Mouse (Mus musculus) embryo, embryonic 9.5 days (tissue): ENCODE measurements at regions not wholly inside any gene's neighbourhood (a gene's known extent, or its start where the extent isn't known, plus 50 kb on each side); places are given as distances from the start of the nearest gene placed in this dataset.

Source experiments
- DNase-seq: peaks from one replicate; pipeline ENCODE4 v3.0.0-alpha.2; 2017; ENCODE audit errors: extremely low spot score

- DNase-seq = no peak
Observed at GRCm38 (mm10) chr11:114611690-114612089, 56.6 kb upstream of the Rpl38 start.

GRCm38 (mm10) chr11:114608009-114608408 lies 60.3 kb upstream of the Rpl38 start:
- DNase-seq = no peak

- DNase-seq = no peak
Observed at GRCm38 (mm10) chr11:114603108-114603507, 65.2 kb upstream of the Rpl38 start.

DNA sequence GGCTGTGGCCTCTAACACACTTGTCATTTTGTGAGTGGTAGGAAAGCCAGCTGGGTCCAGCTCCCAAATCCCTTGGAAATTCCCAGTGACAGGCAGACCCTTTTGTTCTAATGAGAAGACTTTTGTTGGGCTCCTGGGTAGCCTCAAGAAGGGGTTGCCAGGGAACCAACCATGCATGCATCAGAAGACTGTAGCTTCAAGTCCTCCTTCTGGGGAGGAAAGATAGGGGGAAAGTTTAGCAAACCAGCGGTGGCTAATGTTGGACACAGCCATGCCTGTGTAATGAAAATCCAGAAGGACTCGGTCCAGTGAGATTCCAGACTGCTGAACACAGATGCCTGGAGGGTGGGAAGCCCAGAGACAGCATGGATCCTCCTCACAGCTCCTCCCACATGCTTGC lies 71.1 kb upstream of the Rpl38 start:
- DNase-seq = peak; percentile 32

- no peak for DNase-seq
Observed at GRCm38 (mm10) chr11:114592961-114593360, 75.4 kb upstream of the Rpl38 start.

DNA sequence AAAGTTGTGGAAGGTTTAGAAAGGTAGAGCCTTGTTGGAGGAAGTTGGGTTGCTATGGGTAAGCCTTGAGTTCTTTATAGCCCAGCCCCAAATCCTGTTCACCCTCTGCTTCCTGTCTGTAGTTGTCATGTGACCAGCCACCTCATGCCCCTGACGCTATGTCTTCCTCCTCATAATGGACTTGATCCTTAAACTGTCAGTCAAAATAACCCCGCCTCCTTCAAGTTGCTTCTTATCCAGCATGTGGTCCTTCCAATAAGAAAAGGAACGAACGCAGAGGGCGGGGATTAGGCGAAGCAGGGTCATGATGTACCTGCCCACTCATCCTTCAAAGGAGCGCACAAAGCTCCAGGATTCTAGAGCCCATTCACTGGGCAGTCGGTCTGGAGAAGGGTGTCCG lies 79.8 kb upstream of the Rpl38 start:
- DNase-seq = no peak

- DNase-seq = no peak
Observed at GRCm38 (mm10) chr11:114587986-114588385, 80.3 kb upstream of the Rpl38 start.

GRCm38 (mm10) chr11:114586400-114586799 lies 81.9 kb upstream of the Rpl38 start:
- no peak for DNase-seq

DNA sequence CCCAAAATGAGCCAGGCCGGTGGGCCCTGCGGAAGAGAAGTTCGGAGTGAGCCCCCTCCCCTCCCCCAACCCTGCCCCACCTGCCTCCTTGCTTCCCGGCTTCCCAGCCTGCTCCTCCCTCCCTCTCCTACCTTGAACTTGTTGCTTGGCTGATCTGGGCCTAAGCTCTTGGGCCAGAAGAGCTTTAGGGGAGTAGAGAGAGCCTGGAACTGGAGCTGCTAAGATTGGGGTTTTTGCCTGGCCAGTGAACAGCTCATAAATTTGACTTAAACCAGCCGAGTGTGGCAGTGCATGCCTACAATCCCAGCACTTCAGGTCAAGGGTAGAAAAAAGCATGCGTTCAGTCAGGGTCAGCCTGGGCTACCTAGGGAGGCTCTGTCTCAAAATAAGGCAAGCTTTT lies 83.5 kb upstream of the Rpl38 start:
- DNase-seq = no peak

GRCm38 (mm10) chr11:114584146-114584545 lies 84.2 kb upstream of the Rpl38 start:
- DNase-seq = no peak

DNA sequence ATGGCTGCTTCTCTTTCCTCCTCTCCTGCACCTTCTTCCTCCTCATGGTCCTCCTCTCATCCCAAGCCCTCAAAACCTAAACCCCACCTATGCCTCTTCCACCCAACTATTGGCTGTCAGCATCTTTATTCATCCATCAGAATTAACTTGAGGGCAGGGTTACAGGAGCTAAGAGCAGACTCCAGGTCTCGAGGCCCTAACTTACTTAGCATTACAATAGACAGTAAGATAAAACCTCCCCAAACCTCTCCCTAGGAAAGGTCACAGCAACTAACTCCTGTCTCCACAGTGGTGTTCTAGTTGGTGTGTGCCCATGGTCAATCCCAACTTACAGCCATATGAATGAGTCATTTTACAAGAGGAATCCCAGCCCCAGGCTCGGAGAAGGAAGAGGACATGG lies 88.3 kb upstream of the Rpl38 start:
- DNase-seq = no peak

DNA sequence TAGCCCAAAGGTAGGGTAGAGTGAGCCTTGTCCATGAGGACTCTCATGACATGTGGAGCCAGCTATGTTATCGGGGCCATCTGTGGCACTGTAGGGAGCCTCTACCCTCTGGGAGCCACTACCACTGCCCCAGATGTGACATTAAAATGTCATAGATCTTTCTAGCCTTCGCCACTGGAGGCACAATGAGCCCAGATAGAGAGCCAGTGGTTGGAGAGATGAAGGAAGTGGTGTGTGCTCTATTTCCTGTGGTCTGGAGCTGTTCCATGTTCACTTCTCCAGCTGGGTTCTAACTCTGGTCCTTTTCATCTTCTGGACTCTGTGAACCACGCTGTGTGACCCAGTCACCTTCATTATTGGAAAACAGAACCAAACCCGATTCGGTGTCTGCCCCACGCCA lies 89.8 kb upstream of the Rpl38 start:
- no peak for DNase-seq

DNA sequence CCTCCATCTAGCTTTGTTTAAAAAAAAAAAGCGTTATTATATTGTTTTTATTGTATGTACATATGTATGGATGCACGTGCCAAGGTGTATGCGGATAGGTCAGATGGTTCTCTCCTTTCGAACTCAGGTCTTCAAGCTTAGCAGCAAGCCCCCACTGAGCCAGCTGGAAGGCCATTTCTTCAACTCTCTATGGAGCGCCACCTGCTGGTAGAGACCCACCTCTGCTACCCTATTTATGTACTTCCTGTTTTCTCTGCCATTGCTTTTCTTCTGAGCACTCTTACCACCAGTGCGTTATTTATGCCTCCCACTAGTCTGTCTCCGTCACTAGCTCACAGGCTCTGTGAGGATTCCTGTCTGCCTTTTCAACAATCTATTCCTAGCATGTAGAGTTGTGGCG lies 91.5 kb upstream of the Rpl38 start:
- no peak for DNase-seq

- no peak for DNase-seq
Observed at GRCm38 (mm10) chr11:114571144-114571869, 97.0 kb upstream of the Rpl38 start.

DNA sequence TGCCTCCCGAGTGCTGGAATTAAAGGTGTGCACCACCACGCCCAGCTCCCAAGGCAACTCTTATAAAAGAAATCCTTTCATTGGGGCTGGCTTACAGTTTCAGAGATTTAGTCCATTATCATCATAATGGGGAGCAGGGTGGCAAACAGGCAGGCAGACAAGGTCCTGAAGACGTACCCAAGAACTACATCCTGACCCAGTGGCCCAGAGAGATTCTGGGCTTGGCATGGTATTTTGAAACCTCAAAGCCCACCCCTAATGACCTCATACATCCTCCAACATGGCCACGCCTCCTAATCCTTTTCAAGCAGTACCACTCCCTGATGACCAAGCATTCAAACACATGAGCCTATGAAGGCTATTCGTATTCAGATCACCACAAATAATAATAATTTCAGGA lies 98.2 kb upstream of the Rpl38 start:
- DNase-seq = no peak

DNA sequence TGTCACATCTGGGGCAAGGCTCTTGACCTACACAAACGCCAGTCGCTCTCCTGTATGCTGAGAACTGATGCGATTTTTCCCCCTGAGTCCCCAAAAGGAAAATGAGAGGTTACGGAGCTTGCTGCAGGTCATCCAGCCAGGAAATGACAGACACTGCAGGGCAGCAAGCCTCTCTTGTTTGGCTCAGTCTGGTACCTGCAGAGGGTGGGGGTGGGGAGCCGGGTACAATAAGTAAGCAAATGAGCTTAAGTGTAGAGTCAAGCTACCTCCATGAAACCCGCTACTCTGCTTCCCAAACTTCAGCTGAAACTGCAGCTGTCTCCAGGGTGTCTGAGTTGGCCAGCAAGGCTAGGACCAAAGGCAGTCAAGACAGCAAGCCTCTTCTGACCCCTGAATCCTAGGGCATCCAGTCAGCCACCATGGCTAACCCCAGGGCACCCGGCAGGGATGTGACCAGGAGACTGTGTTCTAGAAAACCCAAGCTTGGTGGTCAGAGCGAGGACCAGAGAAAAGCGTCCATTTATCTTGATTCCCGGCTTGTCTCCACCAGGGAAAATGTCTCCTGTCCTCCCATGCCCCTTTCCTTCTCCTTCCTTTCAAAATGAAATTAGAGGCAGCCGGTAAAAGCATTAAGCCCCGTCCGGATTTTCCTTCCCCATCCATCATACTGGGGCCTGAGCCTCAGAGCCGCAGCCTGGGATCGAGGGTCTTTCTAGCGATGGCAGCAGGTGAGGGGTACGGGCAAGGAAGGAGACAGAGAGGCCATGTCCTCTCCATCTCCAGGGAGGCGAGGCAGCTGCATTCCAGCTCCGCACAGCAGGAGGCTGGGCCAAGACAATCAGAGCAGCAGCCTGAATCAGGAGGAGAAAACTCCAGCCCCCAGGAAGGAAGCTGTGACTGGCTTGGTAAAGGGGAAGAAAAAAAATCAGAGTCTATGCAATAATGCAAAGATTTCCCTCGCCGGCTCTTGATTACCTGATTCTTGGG lies 100.2 kb upstream of the Rpl38 start:
- peak; percentile 47 for DNase-seq

DNA sequence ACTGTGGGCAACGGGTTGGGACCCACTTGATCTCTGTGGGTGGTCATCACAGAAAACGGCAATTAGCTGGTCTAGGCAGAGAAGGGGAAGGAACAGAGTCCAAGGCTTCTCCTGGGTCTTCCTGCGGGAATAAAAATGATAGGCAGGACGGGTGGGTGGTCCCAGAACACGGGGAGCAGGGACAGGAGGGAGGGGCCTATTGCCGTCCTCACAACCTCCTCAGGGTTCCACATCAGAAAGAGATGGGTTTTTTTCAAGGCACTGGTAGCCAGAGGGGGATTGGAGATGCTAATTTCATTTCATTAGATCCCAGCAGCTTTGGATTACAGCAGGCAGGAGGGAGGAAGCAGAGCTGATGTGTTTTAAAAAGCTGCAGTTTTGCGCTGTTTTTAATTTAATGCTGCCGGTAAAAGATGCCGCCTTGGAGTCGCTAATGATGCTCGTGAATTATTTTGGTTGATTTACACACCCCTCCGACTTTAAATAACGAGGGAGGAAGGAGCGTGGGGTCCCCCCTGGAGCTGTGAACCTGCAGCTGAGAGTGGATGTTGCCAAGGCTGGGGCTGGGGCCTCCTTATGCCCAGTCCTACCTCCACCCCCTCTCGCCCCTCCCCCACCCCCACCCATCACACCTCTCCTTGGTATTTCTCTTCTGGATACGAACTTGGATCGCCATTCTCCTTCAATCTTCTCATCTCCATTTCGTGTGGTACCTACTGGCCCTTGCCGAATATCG lies 101.1 kb upstream of the Rpl38 start:
- DNase-seq = peak; percentile 22

DNA sequence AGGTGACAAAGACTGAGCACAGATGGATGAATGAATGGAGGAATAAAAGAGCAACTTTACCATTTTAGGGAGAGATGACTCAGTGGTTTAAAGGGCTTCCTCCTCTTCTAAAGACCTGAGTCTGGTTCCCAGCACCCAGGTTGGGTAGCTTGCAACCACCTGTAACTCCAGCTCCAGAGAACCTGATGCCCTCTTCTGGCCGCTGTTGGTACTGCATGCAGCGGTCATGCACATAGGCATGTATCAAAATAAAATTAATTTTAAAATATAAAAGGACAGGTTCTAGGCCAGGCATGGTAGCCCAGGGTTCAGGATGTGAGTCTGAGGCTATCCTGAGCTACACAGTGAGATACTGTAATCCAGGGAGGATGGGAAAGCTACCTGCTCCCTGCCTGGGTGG lies 103.4 kb upstream of the Rpl38 start:
- DNase-seq = no peak

DNA sequence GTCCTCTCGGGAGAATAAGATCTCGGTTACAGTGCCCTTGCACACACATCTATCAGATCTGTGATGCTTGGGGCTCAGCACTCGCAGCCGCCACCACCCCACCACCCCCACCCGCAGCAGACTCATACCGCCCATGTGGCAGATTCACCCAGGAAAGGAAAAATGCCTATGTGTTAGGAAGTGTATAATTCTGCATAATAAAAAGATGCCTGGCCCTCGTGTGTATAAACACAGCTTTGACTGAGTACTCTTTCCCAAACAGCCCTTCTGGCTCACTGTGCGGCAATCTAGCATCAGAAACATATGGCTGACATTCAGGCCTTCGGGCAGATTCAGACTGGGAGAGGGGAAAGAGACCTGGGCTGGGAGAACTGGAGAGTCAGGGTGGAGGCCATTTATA lies 105.2 kb upstream of the Rpl38 start:
- no peak for DNase-seq

DNA sequence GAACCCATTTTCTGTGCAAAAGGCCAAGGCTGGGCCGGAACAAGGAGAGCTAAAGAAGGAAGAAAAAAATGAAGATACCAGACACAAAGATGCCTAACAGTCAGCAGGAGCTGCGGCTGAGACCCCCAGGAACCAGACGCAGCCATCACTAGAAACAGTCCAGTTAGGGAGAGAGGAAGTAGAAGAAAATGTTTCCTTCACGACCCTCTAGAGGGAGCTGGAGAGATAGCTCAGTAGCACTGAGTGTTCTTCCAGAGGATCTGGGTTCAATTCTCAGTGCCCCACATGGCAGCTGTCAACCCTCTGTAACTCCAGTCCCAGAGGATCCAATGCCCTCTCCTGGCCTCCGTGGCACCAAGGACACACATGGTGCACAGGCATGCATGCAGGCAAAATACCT lies 113.7 kb upstream of the Rpl38 start:
- DNase-seq = no peak

DNA sequence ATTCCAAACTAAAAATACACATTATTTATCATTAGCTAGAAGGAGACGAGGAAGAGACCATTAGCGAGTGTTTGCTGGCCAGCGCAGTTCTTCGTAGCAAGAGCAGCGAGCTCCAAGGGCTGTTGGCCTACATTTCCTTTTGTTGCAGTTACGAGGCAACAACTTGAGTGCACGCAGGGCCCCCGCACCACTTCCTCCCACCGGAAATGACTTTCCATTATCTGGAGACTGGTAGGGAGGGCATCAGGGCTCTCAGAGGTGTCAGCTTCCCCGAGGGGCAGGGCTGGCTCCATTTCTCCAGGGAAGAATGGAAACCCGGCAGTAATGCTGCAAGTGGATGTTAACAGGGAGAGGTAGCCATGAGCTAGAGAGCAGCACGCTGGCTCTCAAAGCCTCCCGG lies 114.3 kb upstream of the Rpl38 start:
- DNase-seq = no peak

GRCm38 (mm10) chr11:114552176-114552575 lies 116.1 kb upstream of the Rpl38 start:
- DNase-seq = no peak
